Mouse (Mus musculus) right cerebral cortex, adult 18-20 months (tissue): ENCODE measurements around the gene Snrpd3.
"Not testable (repeated sequence)": the region's sequence is repeated elsewhere in the genome, so short reads cannot be mapped to it uniquely, and the experiment has no call there.

Experiments
- DNase-seq: peaks from one replicate; pipeline ENCODE4 v3.0.0; 2022; ENCODE audit warnings: mixed read lengths

Gene Snrpd3

GRCm38 (mm10) chr10:75501641-75502040 lies 15.7 kb upstream of the Snrpd3 start:
- DNase-seq: no peak

GRCm38 (mm10) chr10:75503692-75504091 lies 13.7 kb upstream of the Snrpd3 start:
- no peak for DNase-seq

DNA sequence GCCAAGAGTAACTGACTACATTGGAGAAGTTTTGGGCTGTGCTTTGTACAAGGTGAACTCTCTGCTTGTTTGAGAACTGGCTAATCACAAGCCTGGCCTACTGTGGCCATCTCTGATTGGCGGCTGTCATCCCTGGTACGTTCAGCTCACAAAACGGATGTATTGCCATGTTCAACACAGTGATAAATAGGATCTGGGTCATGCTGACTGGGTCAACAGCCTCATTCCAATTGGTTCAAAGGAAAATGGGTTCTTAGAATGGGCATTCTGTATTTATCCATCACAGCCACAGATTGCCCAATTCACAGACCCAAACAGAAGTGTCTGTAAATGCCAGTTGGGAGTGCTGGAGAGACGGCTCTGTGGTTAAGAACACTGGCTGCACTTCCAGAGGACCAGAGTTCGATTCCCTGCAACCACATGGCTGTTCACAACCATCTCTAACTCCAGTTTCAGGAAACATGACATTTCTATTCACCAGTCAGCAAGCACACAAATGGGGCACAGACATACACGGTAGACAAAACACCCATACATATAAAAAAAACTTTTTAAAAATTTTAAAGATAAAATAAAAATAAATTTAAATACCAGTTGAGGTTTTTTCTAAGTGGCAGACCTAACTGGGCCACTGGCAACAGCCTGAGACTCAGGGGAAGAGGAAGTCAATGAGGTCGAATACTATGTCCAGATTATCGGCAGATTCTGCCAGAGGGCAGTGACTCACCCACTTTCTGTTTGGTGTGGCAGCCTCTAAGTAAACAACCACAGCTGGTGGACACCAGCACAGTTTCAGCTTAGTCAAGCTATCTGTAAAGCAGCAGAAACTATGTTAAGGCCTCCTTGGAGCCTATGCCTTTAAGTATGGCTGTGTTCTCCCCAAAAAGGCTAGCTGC lies 12.9 kb upstream of the Snrpd3 start:
- DNase-seq: no peak

GRCm38 (mm10) chr10:75505130-75505495 lies 12.2 kb upstream of the Snrpd3 start:
- DNase-seq: no peak

GRCm38 (mm10) chr10:75505928-75506327 lies 11.4 kb upstream of the Snrpd3 start:
- not testable (repeated sequence) for DNase-seq

- DNase-seq: no peak
Measured at GRCm38 (mm10) chr10:75510446-75510845, 6.9 kb upstream of the Snrpd3 start.

DNA sequence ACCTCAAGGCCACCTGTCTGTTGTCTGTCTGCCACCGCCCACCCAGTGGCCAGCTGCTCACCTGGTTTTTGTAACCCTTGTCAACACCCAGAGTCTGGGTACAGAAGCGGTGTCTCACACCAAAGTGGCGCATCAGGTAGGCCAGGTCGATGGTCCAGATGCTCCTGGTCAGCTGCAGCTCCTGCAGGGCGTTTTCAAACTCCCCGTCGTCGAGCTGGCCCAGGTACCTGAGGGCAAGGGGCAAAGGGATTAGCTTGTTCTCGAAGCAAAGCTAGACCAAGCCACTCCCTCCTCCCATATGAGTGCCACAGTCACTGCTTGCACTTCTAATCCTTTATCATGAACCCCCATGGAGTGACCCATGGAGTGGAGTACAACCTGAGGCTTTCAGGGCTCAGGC lies 6.3 kb upstream of the Snrpd3 start:
- no peak for DNase-seq

- DNase-seq: no peak
Measured at GRCm38 (mm10) chr10:75511897-75512296, 5.5 kb upstream of the Snrpd3 start.

GRCm38 (mm10) chr10:75512796-75513195 lies 4.6 kb upstream of the Snrpd3 start:
- no peak for DNase-seq

- DNase-seq: no peak
Measured at GRCm38 (mm10) chr10:75513306-75514067, 3.9 kb upstream of the Snrpd3 start.

DNA sequence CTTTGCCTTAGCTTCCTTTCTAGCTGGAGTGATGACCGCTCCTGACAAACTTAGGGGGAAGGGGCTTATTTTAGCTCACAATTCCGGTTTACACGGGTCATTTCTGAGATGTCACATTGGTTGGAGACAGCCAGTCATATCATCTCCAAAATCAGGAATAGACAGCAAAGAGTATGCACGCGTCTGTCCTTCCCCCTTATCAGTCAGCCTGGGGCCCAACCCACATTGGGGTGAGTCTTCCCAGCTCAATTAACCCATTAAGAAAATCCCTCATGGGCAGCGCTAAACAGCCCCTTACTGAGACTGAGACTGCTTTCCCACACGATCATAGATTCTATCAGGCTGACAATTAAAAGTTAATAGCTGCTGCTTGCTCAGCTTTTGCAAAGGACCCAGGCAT lies 3.0 kb upstream of the Snrpd3 start:
- DNase-seq: no peak

- DNase-seq: no peak
Measured at GRCm38 (mm10) chr10:75515216-75516037, 1.9 kb upstream of the Snrpd3 start.

DNA sequence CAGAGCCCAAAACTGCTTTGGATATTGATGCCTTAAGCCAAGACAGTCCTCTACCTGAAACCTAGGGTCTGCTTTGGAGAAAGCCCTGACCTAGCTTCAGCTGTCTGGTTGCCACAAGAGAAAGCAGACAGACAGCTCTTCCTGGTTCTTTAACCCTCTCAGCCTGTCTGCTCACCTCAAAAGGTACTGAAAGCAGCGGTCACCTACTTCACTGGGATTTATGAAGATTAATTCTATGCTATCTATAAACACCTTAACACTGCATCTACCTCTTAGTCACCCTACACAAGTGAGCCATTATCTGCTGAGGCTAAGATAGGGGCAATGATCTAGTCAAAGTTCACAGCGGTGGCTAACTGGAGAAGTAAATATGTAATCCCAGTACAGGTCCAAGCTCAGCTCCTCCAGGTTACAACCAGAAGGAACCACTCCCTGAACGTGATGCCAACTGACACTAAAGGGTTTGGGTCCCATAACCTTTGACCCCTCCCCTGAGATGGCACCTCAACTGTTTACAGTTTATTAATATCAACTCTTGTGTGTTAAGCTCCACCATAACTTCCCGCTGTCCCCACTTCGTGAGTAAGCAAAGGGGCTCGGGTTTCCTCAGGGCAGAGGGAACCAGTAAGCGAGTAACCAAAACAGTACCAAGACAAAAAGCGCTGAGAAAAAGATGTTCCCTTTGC lies 1.2 kb upstream of the Snrpd3 start:
- DNase-seq: no peak

DNA sequence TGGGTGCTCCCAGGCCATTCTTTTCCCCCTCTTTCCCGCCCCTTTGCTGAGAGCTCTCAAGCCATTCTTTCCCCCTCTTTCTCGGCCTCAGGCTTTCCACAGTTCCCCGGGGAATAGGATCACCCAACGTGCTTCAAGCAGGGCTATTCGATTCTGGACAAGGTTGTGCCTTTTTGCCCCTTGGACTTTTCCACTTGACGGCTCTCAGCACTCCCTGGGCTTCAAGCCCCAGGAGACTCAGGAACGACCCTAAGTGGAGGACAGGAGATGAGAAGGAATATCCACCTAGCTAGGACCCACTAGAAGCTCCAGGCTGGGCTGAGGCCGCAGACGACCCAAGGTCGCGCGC lies 653 bp upstream of the Snrpd3 start:
- DNase-seq: no peak

GRCm38 (mm10) chr10:75517758-75518143 lies 400 bp downstream of the Snrpd3 start, which contains the start of gene Gucd1:
Gucd1 (minus strand) TSS chr10:75517972.
- DNase-seq: peak; percentile 97

GRCm38 (mm10) chr10:75520581-75520980 lies 3.2 kb downstream of the Snrpd3 start:
- no peak for DNase-seq

DNA sequence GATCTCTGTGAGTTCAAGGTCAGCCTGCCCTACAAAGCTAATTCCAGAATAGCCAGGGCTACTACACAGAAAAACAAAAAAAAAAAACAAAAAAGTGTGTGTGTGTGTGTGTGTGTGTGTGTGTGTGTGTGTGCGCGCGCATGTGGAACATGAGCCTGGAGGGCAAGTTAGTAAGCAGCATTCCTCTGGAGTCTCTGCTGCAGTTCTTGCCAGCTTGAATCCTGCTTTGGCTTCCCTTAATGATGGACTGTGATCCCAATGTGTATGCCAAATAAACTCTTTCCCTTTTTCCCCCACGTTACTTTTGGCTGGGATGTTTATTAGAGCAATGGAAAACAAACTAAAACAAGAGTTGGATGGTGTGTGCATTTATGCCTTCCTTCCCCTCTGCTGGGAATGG lies 4.3 kb downstream of the Snrpd3 start:
- DNase-seq: no peak

DNA sequence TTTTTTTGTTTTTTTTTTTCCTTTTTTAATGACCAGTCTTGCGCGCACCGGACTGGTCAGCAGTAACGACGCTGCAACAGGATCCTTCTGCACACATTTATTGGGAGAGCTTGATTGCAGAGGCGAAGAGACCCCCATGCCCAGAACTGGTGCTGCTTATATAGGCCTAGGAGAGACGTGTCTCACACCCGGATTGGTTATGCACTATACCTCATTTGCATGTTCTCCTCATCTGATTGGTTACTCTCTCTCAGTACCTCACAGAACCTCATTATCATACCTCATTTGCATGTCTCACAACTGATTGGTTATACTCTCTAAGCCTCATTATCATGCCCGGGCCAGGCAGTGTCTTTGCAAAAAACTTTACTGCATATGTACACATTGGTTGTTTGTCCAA lies 8.1 kb downstream of the Snrpd3 start:
- not testable (repeated sequence) for DNase-seq

DNA sequence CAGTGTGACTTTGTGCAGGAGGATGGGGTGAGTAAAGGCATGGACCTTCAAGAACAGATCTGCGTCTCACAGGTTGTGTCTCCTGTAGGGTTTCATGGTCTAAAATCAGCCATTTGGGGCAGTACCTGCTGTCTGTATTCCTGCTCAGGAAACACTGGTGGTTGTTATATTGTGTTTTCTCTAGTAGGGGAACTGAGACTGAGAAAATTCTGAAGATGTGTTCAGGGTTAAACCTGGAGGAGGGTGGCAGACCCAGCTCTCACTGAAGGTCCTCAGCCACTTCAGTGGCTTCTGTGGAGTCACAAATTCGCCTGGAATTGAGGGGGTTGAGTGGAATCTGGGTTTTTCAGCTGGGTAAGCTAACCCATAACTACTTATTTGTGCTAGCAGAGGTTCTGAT lies 13.0 kb downstream of the Snrpd3 start:
- no peak for DNase-seq

- no peak for DNase-seq
Measured at GRCm38 (mm10) chr10:75531532-75532090, 14.3 kb downstream of the Snrpd3 start.

GRCm38 (mm10) chr10:75534216-75534615 lies 16.9 kb downstream of the Snrpd3 start:
- no peak for DNase-seq

GRCm38 (mm10) chr10:75534934-75535333 lies 17.6 kb downstream of the Snrpd3 start:
- no peak for DNase-seq
